Mouse (Mus musculus) layer of hippocampus, postnatal 14 days (tissue): ENCODE data around the gene Bahcc1. TPM values are rescaled to one million over a fixed set of nuclear protein-coding genes. Genes with fewer than 3 reads are reported as not detected.

Experiments
- DNase-seq, 2 experiments: peaks; one replicate each; pipeline ENCODE4 v3.0.0; 2021 to 2022; ENCODE audit warnings: low spot score in 2 of 2, mixed read lengths in 1 of 2
- total RNA-seq, 2 experiments: library from RNA; stranded (reverse); gene quantifications; 2 replicates each; pipeline ENCODE4 v1.2.3; 2021

Bahcc1 gene
- total RNA-seq, 2 experiments from 2014 or later = 20.3 to 20.7 TPM

DNA sequence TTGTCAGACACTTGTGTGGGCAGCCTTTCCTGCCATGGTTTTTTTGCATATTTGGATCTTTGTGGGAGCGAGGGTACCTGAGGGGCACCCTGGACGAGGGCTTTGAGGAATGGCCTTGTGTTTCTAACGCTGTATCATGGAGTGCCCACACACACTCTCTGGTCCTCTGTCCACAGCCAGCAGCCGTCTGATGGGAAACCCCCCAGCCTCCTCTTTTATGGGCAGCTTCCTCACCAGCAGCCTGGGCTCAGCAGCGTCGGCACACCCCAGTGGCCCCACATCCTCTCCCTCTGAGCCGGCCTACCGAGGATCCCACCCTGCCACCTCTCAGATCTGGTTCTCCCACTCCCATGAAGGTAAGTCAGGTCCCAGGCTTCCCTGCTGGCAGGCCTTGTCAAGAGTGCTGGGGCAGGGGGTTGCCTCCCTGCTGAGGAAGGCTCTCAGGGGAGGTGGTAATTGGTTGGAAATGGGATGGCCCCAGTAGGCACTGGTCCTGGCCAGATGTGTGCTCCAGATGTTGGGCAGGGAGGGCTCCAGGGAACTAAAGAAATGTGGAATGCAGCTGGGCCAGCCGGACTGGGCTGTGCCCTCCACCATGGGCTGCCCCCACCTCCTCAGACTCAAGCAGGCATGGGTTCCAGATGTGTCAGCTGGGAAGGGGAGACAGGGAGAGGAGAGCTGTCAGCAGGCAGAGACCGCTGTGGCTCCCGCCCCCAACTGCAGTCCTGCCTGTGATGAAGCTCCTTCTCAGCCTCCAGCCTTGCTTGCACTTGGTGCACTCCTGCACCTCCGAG lies 26.3 kb downstream of the Bahcc1 start:
- no peak for DNase-seq

DNA sequence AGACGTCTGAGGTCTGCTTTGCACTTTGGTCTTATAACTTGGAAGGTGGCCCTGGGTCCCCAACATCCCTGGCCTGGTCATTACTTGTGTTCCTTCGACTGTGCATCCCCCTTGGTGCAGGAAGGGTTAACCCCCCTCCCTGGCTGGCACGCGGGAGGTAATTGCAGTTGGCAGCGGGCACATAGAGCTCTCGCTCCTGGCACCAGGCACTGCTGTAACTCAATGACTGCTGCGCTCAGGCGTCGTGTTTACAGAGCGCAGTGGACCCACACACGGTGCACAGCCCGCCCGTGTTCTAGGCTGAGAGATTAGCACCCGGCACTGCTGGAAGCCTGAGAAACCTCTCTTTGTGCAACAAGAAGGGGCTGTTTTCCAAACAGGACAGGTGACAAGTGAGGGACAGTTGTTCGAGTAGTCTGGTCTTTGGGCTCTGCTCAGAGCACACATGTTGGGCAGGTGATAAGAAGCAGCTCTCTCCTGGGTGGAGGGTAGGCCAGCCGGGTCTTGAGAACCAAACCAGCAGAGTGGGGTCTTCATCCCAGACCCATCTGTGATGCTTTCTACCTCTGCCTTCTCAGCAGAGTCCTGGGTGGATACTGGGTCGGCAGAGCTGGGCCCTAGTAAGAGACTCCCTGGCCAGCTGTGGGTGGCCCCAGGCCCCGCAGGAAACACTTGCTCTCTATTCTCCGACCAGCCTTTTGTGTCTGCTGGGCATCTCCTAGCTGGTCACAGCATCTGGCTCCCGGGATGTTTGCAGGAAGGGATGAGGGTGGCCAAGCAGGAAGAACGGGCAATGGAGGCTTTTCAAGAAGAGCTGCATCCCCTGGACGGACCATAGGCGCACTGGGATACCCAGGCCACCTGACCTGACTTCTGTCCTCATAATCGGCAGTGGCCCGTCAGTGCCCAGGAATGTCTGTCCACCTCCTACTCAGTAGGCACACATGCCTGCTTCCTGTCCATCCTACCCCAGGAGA lies 27.3 kb downstream of the Bahcc1 start:
- peak in 1 of 2 experiments; percentile 75 for DNase-seq

GRCm38 (mm10) chr11:120260769-120261150 lies 28.0 kb downstream of the Bahcc1 start:
- no peak for DNase-seq

DNA sequence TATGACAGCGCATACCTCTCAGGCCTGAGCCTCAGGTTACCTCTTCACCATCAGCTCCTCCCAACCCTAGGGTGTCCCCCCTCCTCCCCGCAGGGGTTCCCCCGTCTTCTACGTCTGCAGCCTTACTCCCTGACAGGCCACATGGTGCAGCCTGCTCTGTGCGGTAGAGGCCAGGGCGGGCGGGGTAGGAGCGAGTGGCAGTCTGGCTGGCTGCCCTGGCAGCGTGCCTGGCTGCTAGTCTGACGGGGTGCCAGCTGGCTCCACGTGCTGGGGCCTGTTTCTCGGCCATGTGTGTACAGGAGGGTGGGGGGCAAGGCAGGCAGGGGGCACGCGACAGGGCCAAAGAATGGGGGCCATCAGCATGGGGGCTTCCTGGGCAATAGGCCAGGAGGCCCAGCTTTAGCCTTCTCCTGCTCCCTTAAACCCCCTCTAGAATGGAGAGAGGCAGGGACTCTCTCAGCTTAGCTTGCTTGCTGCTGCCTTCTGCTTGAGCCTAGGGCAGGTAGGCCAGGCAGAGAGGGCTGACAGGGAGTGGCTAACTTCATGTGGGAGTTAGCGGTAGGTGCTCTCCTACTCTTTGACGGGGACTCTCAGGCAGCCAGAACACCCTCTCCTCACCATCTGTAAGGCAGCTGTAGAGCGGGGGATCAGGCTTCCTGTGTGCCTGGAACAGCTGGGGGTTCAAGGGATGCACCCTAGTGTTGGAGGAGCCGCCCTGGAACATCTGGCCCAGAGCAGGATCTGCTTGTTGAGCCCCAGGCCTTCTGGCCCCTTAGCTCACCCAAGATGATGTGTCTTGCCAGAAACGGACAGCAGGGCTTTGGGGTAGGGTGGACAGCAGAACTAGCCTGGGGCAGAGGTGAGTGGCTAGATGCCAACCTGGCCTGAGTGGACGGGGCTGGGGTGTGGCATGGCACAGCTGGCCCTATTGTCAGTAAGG lies 28.9 kb downstream of the Bahcc1 start:
- DNase-seq = peak; percentile 96 to 97

GRCm38 (mm10) chr11:120262356-120262901 lies 29.7 kb downstream of the Bahcc1 start:
- peak; percentile 76 to 77 for DNase-seq

- DNase-seq = no peak
These were observed 30.4 kb downstream of the Bahcc1 start for GRCm38 (mm10) chr11:120263176-120263575.

DNA sequence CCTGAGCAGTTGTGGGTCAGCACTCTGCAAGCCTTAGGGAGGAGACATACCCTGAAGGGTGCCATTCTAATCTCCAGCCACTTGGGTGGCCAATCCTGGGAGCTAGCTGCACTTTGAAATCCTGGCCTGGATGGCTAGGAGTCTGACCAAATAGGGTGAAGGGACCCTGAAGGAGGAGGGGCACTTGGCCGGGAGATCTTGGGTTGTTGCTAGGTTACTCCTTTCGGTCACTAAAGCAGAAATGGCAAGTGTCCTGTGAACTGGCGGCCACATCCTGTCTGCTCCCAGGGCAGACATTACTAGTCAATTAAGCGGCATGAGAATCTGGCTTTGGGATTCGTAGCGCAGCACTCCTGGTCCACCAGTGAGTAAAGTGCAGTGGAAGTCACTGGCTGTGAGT lies 31.3 kb downstream of the Bahcc1 start:
- DNase-seq = peak in 1 of 2 experiments; percentile 56

GRCm38 (mm10) chr11:120265458-120265857 lies 32.7 kb downstream of the Bahcc1 start:
- no peak for DNase-seq

GRCm38 (mm10) chr11:120266259-120266758 lies 33.6 kb downstream of the Bahcc1 start:
- DNase-seq = no peak

DNA sequence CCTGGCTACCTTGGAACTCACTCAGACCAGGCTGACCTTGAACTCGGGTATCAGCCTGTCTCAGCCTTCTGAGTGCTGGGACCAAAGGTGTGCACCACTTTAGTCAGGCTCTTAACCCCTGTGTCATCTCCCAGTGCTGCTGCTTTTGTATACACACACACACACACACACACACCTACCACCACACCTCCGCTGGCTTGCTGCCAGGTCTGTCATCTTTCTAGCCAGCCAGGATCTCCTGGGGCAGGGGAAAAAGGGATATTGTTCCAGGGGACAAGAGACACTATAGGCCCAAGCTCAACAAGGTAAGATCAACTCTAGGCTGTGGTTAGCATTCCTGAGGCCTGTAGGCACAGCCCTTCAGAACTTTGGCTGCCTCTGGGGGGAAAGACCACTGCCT lies 34.5 kb downstream of the Bahcc1 start:
- DNase-seq = no peak

DNA sequence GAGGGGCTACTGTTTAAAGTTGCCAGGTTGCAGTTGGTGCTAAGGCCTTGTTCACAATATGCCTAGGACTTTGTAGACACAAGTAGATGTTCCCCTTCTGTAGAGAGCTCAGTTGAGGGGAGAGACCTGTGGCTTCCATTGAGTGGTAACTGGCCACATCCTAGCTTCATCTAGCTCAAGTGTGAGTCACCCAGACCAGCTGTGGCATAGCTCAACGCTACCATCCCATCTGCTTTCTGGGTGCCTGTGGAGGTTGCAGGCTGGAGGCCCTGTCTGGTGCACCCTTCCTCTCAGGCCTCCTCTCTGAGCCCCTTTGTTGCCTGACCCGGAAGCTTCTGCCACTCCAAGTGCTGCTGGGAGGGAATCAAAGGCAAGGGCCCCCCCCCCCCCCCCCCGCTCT lies 34.9 kb downstream of the Bahcc1 start:
- DNase-seq = no peak

DNA sequence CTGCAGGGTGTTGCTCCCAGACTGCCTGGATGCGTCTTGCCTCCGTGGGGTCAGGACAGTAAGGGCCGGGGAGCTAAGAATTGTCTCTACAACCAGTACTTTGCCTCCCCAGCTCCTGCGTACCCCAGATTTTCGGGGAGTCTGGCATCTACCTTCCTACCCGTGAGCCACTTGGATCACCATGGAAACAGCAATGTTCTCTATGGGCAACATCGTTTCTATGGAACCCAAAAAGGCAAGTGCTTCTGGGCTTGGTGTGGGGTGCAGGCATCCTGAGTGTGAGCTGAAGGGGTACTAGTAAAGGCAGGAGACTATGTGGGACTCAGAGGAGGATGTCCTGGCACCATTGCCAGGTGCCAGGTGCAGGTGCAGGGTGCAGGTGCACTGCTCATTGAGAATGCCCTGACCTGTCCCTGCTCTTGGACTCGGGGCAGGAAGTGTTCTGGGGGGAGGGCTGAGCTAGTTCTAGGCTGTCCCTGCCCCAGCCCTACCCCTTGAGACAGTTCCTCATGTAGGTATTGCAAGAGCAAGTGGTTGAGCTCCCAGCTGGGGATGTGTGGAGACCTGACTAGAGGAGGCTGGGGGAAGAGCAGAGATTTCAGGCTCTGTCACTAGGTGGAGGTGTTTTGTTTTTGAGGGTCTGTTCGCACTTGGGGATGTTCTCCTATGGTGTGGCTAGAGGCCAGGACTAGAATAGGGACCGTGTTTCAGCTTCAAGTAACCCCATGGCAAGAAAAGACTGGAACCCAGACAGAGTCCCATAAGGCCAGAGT lies 35.6 kb downstream of the Bahcc1 start:
- DNase-seq = peak in 1 of 2 experiments; percentile 76

- DNase-seq = no peak
These were observed 36.3 kb downstream of the Bahcc1 start for GRCm38 (mm10) chr11:120269007-120269406.

GRCm38 (mm10) chr11:120269498-120270104 lies 36.9 kb downstream of the Bahcc1 start:
- peak in 1 of 2 experiments; percentile 65 for DNase-seq

- DNase-seq = peak in 1 of 2 experiments; percentile 46
These were observed 46.6 kb downstream of the Bahcc1 start for GRCm38 (mm10) chr11:120279335-120279734.

DNA sequence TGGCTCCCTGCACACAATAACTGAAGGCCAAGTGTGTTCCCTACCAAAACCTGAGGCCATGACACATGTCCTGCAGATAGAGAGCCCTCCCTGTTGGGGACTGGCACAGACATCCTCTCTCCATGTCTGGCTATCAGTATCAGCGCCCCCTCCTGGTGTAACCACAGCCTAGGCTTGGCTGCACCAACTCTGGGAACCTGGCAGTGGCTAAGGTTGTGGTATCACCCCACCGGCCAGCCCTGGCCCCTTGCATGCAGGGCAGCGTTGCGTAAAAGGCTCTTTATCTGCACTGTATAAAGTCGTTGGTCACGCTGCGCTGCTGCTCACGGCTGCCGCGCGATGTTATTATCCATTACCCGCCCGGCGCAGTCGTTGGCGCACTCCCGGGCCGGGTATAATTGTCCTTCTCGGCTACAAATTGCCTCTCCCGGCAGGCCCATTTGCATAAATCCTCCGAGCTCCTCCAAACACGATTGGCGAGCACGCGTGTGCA lies 47.6 kb downstream of the Bahcc1 start:
- peak in 1 of 2 experiments; percentile 72 for DNase-seq

- no peak for DNase-seq
These were observed 48.0 kb downstream of the Bahcc1 start for GRCm38 (mm10) chr11:120280774-120281173.

DNA sequence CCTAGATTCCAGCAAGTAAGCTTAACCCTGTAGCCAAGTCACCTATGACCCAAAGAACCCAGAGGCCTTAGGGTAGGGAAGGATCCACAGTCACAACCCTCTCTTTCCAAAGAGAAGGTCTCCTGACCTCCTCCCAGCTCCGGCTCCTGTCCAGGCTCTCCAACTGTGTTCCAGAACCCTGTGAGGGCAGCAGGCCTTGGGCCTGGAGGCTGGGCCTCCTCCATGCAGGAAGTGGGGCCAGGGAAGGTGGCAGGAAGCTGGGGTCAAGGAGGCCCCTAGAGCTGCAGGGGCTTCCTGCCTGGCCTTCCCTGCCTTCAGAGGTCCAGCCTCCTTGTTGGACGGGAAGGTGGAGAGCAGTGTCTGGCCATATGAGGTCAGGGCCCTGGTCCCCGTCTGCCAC lies 48.5 kb downstream of the Bahcc1 start:
- DNase-seq = no peak

DNA sequence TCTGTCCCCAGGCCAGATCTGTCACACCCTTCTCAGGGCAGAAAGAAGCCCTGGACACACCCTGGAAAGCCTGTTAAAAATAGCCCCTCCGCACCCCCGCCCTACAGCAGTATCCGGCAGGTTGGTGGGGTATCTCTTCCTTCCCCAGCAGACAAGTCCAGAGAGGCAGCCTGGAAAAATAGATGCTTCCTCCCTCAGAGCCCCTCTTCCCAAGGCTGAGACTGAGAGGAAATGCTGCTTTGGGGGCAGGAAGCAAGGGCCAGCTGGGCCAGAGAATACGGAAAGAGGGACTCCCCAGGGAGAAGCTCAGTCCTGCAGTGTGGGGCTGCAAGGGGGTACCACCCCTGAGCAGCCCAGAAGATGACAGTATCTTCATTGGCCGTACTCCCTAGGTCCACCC lies 50.8 kb downstream of the Bahcc1 start:
- no peak for DNase-seq
